Mouse (Mus musculus) heart, postnatal 25 days (tissue): ENCODE measurements around the gene Myf6. TPM values are rescaled to one million over a fixed set of nuclear protein-coding genes. Genes with fewer than 3 reads are reported as not detected.

Experiments used
- DNase-seq: peaks from one replicate; pipeline ENCODE4 v3.0.0; 2022; ENCODE audit warnings: low spot score
- intact Hi-C: fragments of 180-260 bp; cut with DNase I; formaldehyde crosslinking; loops from one replicate; pipeline ENCODE4 v1.15.1; 2025
- microRNA-seq: library from miRNA; unstranded; fragments of <30 nt; microRNA quantifications from one replicate; pipeline ENCODE4 v1.2.0, GENCODE M21; 2022
- total RNA-seq, 2 experiments: library from RNA; stranded (reverse); gene quantifications; 2 replicates each; pipeline ENCODE4 v1.2.3; 2021

Myf6 gene
- total RNA-seq, 2 experiments from 2014 or later: not detected

GRCm38 (mm10) chr10:107449496-107450330 is 44.8 kb downstream of the Myf6 start:
- intact Hi-C loops: no loop called here
- no peak for DNase-seq

Small RNAs within 50 kb of the gene (microRNA-seq; reads per million reads assigned to microRNA genes)
- gene Gm44403: not detected

Other genes with a start within 250 kb of the Myf6 start
- 1 to 10 TPM; 1.2 to 1.4 TPM for gene Lin7a, start 223.1 kb downstream of the Myf6 start, total RNA-seq
- gene Myf5, start 8.6 kb downstream of the Myf6 start, total RNA-seq: not detected
- under 1 TPM in 1 of 2 experiments, not detected in 1; 0.06 TPM for gene Ptprq, start 225.3 kb upstream of the Myf6 start, total RNA-seq